Mouse (Mus musculus) limb, embryonic 14.5 days (tissue): Measurements from ENCODE around the gene Pla1a. TPM values are rescaled to one million over a fixed set of nuclear protein-coding genes. Genes with fewer than 3 reads are reported as not detected.
A peak's percentile ranks its signal among the peaks of the same experiment; 100 is the strongest.

ENCODE experiments used
- ATAC-seq: fragments of 200-750 bp; cut with Nextera tagmentation; 2 replicates; pipeline ENCODE4 v1.8.0; 2017; ENCODE audit warnings: low read depth, moderate number of reproducible peaks, moderate TSS enrichment; ENCODE audit not compliant: low FRiP score
- DNase-seq: peaks from one replicate; pipeline ENCODE4 v3.0.0-alpha.2; 2015; ENCODE audit warnings: low spot score
- H3K27ac ChIP-seq: fragments of 300-500 bp; sonication (generic); replicated peaks from 2 replicates; pipeline ENCODE4 v1.5.1; 2014; ENCODE audit warnings: low read depth, mild to moderate bottlenecking, low read length, moderate library complexity, mixed read lengths
- H3K27me3 ChIP-seq: fragments of 300-500 bp; sonication (generic); 2 replicates; pipeline ENCODE4 v1.6.1; 2014; ENCODE audit warnings: low read length, mixed read lengths; ENCODE audit not compliant: control insufficient read depth, insufficient read depth
- H3K36me3 ChIP-seq: fragments of 300-500 bp; sonication (generic); 2 replicates; pipeline ENCODE4 v1.6.1; 2014; ENCODE audit warnings: mild to moderate bottlenecking, low read length, moderate library complexity, mixed read lengths; ENCODE audit not compliant: control insufficient read depth, insufficient read depth
- H3K4me1 ChIP-seq: fragments of 300-500 bp; sonication (generic); 2 replicates; pipeline ENCODE4 v1.6.1; 2014; ENCODE audit warnings: antibody characterized with exemption, low read length, mixed read lengths; ENCODE audit not compliant: control insufficient read depth, insufficient read depth
- H3K4me2 ChIP-seq: fragments of 300-500 bp; sonication (generic); replicated peaks from 2 replicates; pipeline ENCODE4 v1.6.1; 2014; ENCODE audit warnings: low read depth, mild to moderate bottlenecking, low read length, moderate library complexity; ENCODE audit not compliant: severe bottlenecking
- H3K4me3 ChIP-seq: fragments of 300-500 bp; sonication (generic); replicated peaks from 2 replicates; pipeline ENCODE4 v1.5.1; 2014; ENCODE audit warnings: low read length
- H3K9ac ChIP-seq: fragments of 300-500 bp; sonication (generic); 2 replicates; pipeline ENCODE4 v1.6.1; 2014; ENCODE audit warnings: mild to moderate bottlenecking, low read depth, low read length, moderate library complexity; ENCODE audit not compliant: severe bottlenecking
- H3K9me3 ChIP-seq: fragments of 300-500 bp; sonication (generic); 2 replicates; pipeline ENCODE4 v1.6.1; 2016; ENCODE audit warnings: low read length; ENCODE audit not compliant: control insufficient read depth
- POLR2A ChIP-seq: fragments of 200-500 bp; IDR thresholded peaks from 2 replicates; pipeline ENCODE4 v1.8.0; 2012; ENCODE audit warnings: inconsistent platforms, mild to moderate bottlenecking, moderate library complexity, borderline replicate concordance; ENCODE audit not compliant: insufficient read depth, insufficient read length; ENCODE audit errors: extremely low read depth
- WGBS: fragments of 180-500 bp; shearing (Covaris S2); extraction: QIAGEN DNeasy Blood & Tissue Kit; methylation state at CpG from one replicate; pipeline ENCODE4 v1.1.7; 2014; 5-methylcytosine and 5-hydroxymethylcytosine counted together
- polyA plus RNA-seq, 2 experiments: library from polyadenylated mRNA; depleted of rRNA in 1 of 2; stranded (reverse) in 1 of 2; unstranded in 1 of 2; fragments of >200 nt; fragmentation: Nextera tagmentation in 1 of 2; extraction: Ambion mirVana in 1 of 2; gene quantifications; 2 replicates each; pipeline versions ENCODE4 v1.2.1 to v1.2.3; 2012 to 2014

Gene Pla1a
- polyA plus RNA-seq, 2 experiments = 0.36 to 0.85 TPM

GRCm38 (mm10) chr16:38401468-38401867 is 31.5 kb downstream of the Pla1a start:
- H3K9ac ChIP-seq = no peak overlapping the region
- H3K4me1 ChIP-seq = peaks cover 16% of the 10 kb centered on the region
- no peaks in the 10 kb centered on the region for H3K36me3 ChIP-seq
- H3K4me3 ChIP-seq = no peak overlapping the region
- H3K27me3 ChIP-seq = no peaks in the 10 kb centered on the region
- no peak for TF ChIP-seq POLR2A
- H3K9me3 ChIP-seq = no peaks in the 10 kb centered on the region
- ATAC-seq (no peak), DNase-seq (no peak)
- no peak overlapping the region for H3K4me2 ChIP-seq
- no peak overlapping the region for H3K27ac ChIP-seq
- 82% methylated on average over 6 of the region's 6 CpGs for WGBS

GRCm38 (mm10) chr16:38400311-38400960 is 32.5 kb downstream of the Pla1a start:
- no peaks in the 10 kb centered on the region for H3K9me3 ChIP-seq
- peak overlapping the region; percentile 51 for H3K4me2 ChIP-seq
- peaks cover 22% of the 10 kb centered on the region for H3K4me1 ChIP-seq
- ATAC-seq (no peak), DNase-seq (no peak)
- peak overlapping the region; percentile 62; the same call in 1 of the 2 replicates for H3K27ac ChIP-seq
- peak overlapping the region; percentile 43 for H3K9ac ChIP-seq
- H3K4me3 ChIP-seq = peak overlapping the region; percentile 21
- H3K36me3 ChIP-seq = no peaks in the 10 kb centered on the region
- WGBS = 81% methylated on average over 9 of the region's 9 CpGs
- no peak for TF ChIP-seq POLR2A
- no peaks in the 10 kb centered on the region for H3K27me3 ChIP-seq

GRCm38 (mm10) chr16:38399531-38400231 is 33.3 kb downstream of the Pla1a start:
- peak overlapping the region; percentile 62; the same call in 1 of the 2 replicates for H3K27ac ChIP-seq

GRCm38 (mm10) chr16:38399076-38399475 is 33.9 kb downstream of the Pla1a start:
- ATAC-seq = 0 out of 2 replicates have a peak, but pooled peaks have one; percentile 8
- Histone ChIP-seq H3K4me2 (no peak overlapping the region), H3K9me3 (no peaks in the 10 kb centered on the region), H3K36me3 (no peaks in the 10 kb centered on the region), H3K27ac (no peak overlapping the region), H3K4me1 (peaks cover 22% of the 10 kb centered on the region), H3K4me3 (no peak overlapping the region), H3K9ac (no peak overlapping the region), H3K27me3 (no peaks in the 10 kb centered on the region)
- WGBS = 78% methylated on average over 3 of the region's 3 CpGs
- no peak for DNase-seq
- TF ChIP-seq POLR2A = no peak

More at GRCm38 (mm10) chr16:38399531-38400231, 33.3 kb downstream of the Pla1a start:
- ATAC-seq = peak; percentile 78
- no peaks in the 10 kb centered on the region for H3K36me3 ChIP-seq
- no peaks in the 10 kb centered on the region for H3K27me3 ChIP-seq
- no peaks in the 10 kb centered on the region for H3K9me3 ChIP-seq
- 22% methylated on average over 17 of the region's 17 CpGs for WGBS
- peaks cover 22% of the 10 kb centered on the region for H3K4me1 ChIP-seq
- peak overlapping the region; percentile 21 for H3K4me3 ChIP-seq
- peak; percentile 37; the same call in 1 of the 2 replicates for TF ChIP-seq POLR2A
- DNase-seq = peak; percentile 57
- H3K9ac ChIP-seq = peak overlapping the region; percentile 43
- H3K4me2 ChIP-seq = peak overlapping the region; percentile 51

GRCm38 (mm10) chr16:38398266-38398665 is 34.7 kb downstream of the Pla1a start:
- Histone ChIP-seq H3K4me1 (peaks cover 22% of the 10 kb centered on the region), H3K27me3 (no peaks in the 10 kb centered on the region), H3K27ac (no peak overlapping the region), H3K9me3 (no peaks in the 10 kb centered on the region), H3K36me3 (no peaks in the 10 kb centered on the region), H3K4me3 (no peak overlapping the region), H3K9ac (no peak overlapping the region), H3K4me2 (no peak overlapping the region)
- DNase-seq = no peak
- TF ChIP-seq POLR2A = no peak
- WGBS = 90% methylated on average over 6 of the region's 6 CpGs
- no peak for ATAC-seq
